Mouse (Mus musculus): ENCODE data around the gene Crmp1. TPM values are rescaled to one million over a fixed set of nuclear protein-coding genes. Genes with fewer than 3 reads are reported as not detected.

The Crmp1 gene
- polyA plus RNA-seq (2014; fragmentation: Illumina TruSeq; extraction: RNeasy Lipid Tissue Mini Kit (QIAGEN cat#74804)) = 0.20 TPM

DNA sequence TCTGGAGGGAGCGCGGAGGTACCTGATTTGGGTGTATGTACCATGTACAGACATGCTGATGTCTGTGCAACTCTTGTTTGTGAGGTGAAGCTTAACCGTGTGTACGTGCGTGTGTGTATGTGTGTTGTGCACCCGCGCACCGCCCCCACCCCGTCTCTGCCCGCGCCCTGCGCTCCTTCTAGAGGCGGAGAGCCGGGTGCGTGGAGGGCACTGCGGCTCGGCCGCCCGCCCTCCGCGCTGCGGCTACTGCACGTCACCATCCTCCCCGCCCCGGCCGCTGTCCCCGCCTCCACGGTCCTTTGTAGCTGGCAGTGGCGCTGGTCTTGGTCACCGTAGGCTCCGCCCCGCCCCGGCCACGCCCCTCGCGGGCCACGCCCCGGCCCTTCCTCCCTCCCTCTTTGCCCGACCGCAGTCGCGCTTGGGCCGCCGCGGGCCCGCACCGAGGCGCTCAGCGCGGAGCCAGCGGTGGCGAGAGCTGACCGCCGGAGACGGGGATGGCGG is at the start of gene Crmp1:
Gene Crmp1, plus strand, starts transcription at position 290 of the 501 bp plus-strand sequence.

GRCm38 (mm10) chr5:37336485-37337105 is 94.9 kb downstream of the Crmp1 start, which contains the start of gene Evc:
TSS of gene Evc (minus strand) at chr5:37336894.

GRCm38 (mm10) chr5:37338288-37338687 is 96.5 kb downstream of the Crmp1 start, which contains the start of gene Evc2:
TSS of gene Evc2 (plus strand) at chr5:37338499.

Other genes with a start within 250 kb of the Crmp1 start
- gene Gm1043, start 156.6 kb upstream of the Crmp1 start, polyA plus RNA-seq (2014; fragmentation: Illumina TruSeq; extraction: RNeasy Lipid Tissue Mini Kit (QIAGEN cat#74804)) = not detected
- gene Evc, start 95.0 kb downstream of the Crmp1 start, polyA plus RNA-seq (2014; fragmentation: Illumina TruSeq; extraction: RNeasy Lipid Tissue Mini Kit (QIAGEN cat#74804)) = 2.6 TPM
- gene Evc2, start 96.6 kb downstream of the Crmp1 start, polyA plus RNA-seq (2014; fragmentation: Illumina TruSeq; extraction: RNeasy Lipid Tissue Mini Kit (QIAGEN cat#74804)) = 9.6 TPM